Mouse (Mus musculus) midbrain, postnatal 0 days (tissue): ENCODE results near the gene Rbms1. TPM values are rescaled to one million over a fixed set of nuclear protein-coding genes. Genes with fewer than 3 reads are reported as not detected.

Experiments used
- ATAC-seq: fragments of 200-750 bp; cut with Nextera tagmentation; 2 replicates; pipeline ENCODE4 v1.8.0; 2017; ENCODE audit warnings: moderate number of reproducible peaks, mild to moderate bottlenecking, moderate TSS enrichment, moderate library complexity; ENCODE audit not compliant: low FRiP score
- DNase-seq: peaks from one replicate; pipeline ENCODE4 v3.0.0-alpha.2; 2015; ENCODE audit warnings: low spot score
- H3K27ac ChIP-seq: fragments of 300-500 bp; sonication (generic); 2 replicates; pipeline ENCODE4 v1.5.1; 2014; ENCODE audit warnings: low read depth, mild to moderate bottlenecking, low read length, mixed read lengths
- H3K27me3 ChIP-seq: fragments of 300-500 bp; sonication (generic); 2 replicates; pipeline ENCODE4 v1.6.1; 2014; ENCODE audit warnings: low read length, control low read depth, mixed read lengths; ENCODE audit not compliant: insufficient read depth
- H3K36me3 ChIP-seq: fragments of 300-500 bp; sonication (generic); 2 replicates; pipeline ENCODE4 v1.6.1; 2014; ENCODE audit warnings: low read length, control low read depth, mixed read lengths; ENCODE audit not compliant: insufficient read depth
- H3K4me1 ChIP-seq: fragments of 300-500 bp; sonication (generic); 2 replicates; pipeline ENCODE4 v1.6.1; 2014; ENCODE audit warnings: mild to moderate bottlenecking, control low read depth, antibody characterized with exemption, low read length, mixed read lengths; ENCODE audit not compliant: insufficient read depth
- H3K4me2 ChIP-seq: fragments of 300-500 bp; sonication (generic); 2 replicates; pipeline ENCODE4 v1.6.1; 2014; ENCODE audit warnings: low read depth, mild to moderate bottlenecking, low read length, mixed read lengths; ENCODE audit not compliant: poor library complexity, severe bottlenecking
- H3K4me3 ChIP-seq: fragments of 300-500 bp; sonication (generic); 2 replicates; pipeline ENCODE4 v1.5.1; 2014; ENCODE audit warnings: low read depth, mild to moderate bottlenecking, low read length, moderate library complexity
- H3K9ac ChIP-seq: fragments of 300-500 bp; sonication (generic); replicated peaks from 2 replicates; pipeline ENCODE4 v1.6.1; 2014; ENCODE audit warnings: mild to moderate bottlenecking, low read length, moderate library complexity, mixed read lengths; ENCODE audit not compliant: poor library complexity, severe bottlenecking
- H3K9me3 ChIP-seq: fragments of 300-500 bp; sonication (generic); 2 replicates; pipeline ENCODE4 v1.6.1; 2016; ENCODE audit warnings: low read length, control low read depth
- CTCF ChIP-seq: IDR thresholded peaks from 2 replicates; pipeline ENCODE4 v1.5.1; 2016; ENCODE audit warnings: antibody characterized with exemption, mild to moderate bottlenecking
- WGBS: fragments of 180-500 bp; shearing (Covaris S2); extraction: QIAGEN DNeasy Blood & Tissue Kit; methylation state at CpG from one replicate; pipeline ENCODE4 v1.1.7; 2014; 5-methylcytosine and 5-hydroxymethylcytosine counted together
- polyA plus RNA-seq: library from polyadenylated mRNA; unstranded; fragments of >200 nt; fragmentation: Nextera tagmentation; extraction: Ambion mirVana; gene quantifications from 2 replicates; pipeline ENCODE4 v1.2.1, GENCODE M21; 2015
- total RNA-seq: library from RNA; depleted of rRNA; stranded (reverse); fragments of >200 nt; gene quantifications from 2 replicates; pipeline ENCODE4 v1.2.3, GENCODE M21; 2014

Rbms1 gene
- total and polyA plus RNA-seq, 2 experiments from 2014 or later, result 36.2 to 40.4 TPM

DNA sequence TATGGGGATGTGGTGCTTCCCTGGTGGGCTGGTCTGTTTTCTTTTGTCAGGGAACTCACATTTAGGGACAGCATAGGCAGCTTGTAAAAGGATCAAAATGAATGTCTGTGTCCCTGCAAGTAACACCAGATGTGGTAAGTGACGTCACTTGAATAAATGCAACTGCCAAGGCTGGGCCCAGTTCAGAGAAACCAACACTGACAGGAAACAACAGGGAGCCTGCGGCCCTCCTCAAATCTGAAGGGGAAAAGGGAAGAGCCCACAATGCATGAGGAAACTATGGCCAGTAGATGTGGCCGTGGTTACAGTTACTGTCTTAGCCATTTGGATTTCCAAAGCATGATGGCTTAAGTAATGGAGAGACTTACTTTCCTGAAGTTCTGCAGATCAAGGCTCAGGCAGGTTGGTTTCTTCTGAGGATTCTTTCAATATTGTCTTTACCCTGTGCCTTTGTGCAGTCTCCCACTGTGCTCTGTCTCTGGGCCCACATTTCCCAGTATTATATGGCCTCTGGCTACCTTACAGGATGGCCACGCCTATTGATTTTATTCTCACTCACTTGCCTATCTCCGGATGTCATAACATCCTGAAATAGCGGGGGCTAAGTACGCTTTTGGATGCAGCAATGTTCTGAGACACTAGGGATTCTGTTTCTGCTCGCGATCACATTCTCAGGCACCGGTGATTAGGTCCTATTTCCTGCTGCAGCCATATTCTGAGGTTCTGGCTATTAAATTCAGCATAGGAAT lies 223.4 kb downstream of the Rbms1 start:
- DNase-seq (no peak), ATAC-seq (no peak)
- no peaks in the 10 kb centered on the region for H3K36me3 ChIP-seq
- no peak overlapping the region for H3K9ac ChIP-seq
- H3K27me3 ChIP-seq, result no peaks in the 10 kb centered on the region
- no peaks in the 10 kb centered on the region for H3K9me3 ChIP-seq
- TF ChIP-seq CTCF, result no peak
- no peaks in the 10 kb centered on the region for H3K4me1 ChIP-seq
- H3K4me2 ChIP-seq, result no peak overlapping the region
- H3K4me3 ChIP-seq, result no peak overlapping the region
- 81% methylated on average over 10 of the region's 10 CpGs for WGBS
- no peak overlapping the region for H3K27ac ChIP-seq

DNA sequence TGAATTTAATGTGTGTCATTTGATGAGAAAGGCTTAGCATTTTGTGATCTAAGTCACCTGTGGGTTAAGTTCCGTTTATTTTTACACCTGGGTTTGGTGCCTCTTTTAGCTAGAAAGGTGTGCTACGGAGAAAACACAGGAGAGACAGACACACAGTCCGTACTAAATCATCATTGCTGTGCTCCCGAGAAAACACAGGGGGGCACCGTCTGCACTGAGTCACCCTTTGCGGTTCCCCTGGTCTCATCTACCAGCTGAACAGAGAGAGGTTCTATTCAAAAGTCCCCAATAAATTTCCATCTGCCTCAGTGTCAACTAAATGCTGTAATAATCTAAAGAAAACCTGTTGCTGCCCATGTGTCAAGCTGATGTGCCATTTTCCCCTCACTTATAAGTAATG lies 232.1 kb downstream of the Rbms1 start:
- H3K27ac ChIP-seq, result no peak overlapping the region
- WGBS, result 60% methylated on average over 6 of the region's 6 CpGs
- no peaks in the 10 kb centered on the region for H3K27me3 ChIP-seq
- DNase-seq (no peak), ATAC-seq (no peak)
- no peaks in the 10 kb centered on the region for H3K9me3 ChIP-seq
- no peaks in the 10 kb centered on the region for H3K36me3 ChIP-seq
- H3K9ac ChIP-seq, result no peak overlapping the region
- no peaks in the 10 kb centered on the region for H3K4me1 ChIP-seq
- H3K4me2 ChIP-seq, result no peak overlapping the region
- H3K4me3 ChIP-seq, result no peak overlapping the region
- 0 out of 2 replicates have a peak, but pooled peaks have one; percentile 31 for TF ChIP-seq CTCF

- no peak for TF ChIP-seq CTCF
- Histone ChIP-seq H3K9ac (no peak overlapping the region), H3K4me1 (no peaks in the 10 kb centered on the region), H3K9me3 (no peaks in the 10 kb centered on the region), H3K36me3 (no peaks in the 10 kb centered on the region), H3K4me3 (no peak overlapping the region), H3K4me2 (no peak overlapping the region), H3K27ac (no peak overlapping the region), H3K27me3 (no peaks in the 10 kb centered on the region)
- 15% methylated on average over 3 of the region's 3 CpGs for WGBS
- ATAC-seq, result no peak
- DNase-seq, result peak; percentile 46
Observed at GRCm38 (mm10) chr2:60730024-60730423, 233.0 kb downstream of the Rbms1 start.

- Histone ChIP-seq H3K4me2 (no peak overlapping the region), H3K27ac (no peak overlapping the region), H3K36me3 (no peaks in the 10 kb centered on the region), H3K9ac (no peak overlapping the region), H3K9me3 (no peaks in the 10 kb centered on the region), H3K27me3 (no peaks in the 10 kb centered on the region), H3K4me1 (no peaks in the 10 kb centered on the region), H3K4me3 (no peak overlapping the region)
- WGBS, result 73% methylated on average over 10 of the region's 10 CpGs
- DNase-seq (no peak), ATAC-seq (no peak)
- no peak for TF ChIP-seq CTCF
Observed at GRCm38 (mm10) chr2:60728902-60729585, 233.9 kb downstream of the Rbms1 start.

DNA sequence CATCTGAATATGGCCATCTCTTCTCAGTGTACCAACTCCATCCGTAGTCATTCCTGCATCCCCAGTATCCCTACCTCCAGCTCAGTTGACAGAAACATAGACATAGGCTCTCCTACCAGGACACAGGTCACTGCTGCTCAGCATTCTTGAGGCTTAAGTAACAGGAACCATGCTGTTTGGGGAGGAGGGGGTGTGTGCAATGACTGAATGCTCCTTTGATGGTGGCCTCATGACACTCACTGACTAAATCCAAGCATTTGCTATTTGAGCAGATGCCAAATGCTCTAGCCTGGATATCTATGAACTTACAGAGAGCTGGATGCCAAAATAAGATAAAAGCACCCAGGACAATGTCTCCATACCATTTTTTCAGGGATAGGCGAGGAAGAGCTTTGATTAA lies 238.3 kb downstream of the Rbms1 start:
- 74% methylated on average over 2 of the region's 2 CpGs for WGBS
- Histone ChIP-seq H3K4me2 (no peak overlapping the region), H3K4me3 (no peak overlapping the region), H3K9ac (no peak overlapping the region), H3K36me3 (no peaks in the 10 kb centered on the region), H3K4me1 (no peaks in the 10 kb centered on the region), H3K27ac (no peak overlapping the region), H3K27me3 (no peaks in the 10 kb centered on the region), H3K9me3 (no peaks in the 10 kb centered on the region)
- no peak for ATAC-seq
- DNase-seq, result no peak
- TF ChIP-seq CTCF, result no peak

DNA sequence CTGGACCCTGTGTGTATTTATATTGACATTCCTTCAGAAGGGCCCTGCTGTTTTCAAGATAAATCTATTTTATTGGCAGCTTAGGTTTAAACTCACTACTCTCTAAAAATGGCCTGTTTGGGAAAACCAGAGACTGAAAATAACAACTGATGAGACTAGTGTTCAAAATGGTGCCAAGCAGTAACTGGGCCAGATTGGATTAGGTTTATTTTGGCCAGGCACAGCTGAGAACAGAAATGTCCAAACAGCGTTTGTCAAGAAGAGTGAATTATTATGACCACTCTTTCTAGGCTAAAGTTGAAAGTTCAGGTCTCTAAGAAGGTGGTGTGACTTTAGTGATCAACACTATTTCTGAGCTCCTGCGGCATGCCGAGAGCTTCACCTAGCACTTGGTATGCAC lies 240.0 kb downstream of the Rbms1 start:
- no peaks in the 10 kb centered on the region for H3K36me3 ChIP-seq
- DNase-seq (no peak), ATAC-seq (no peak)
- WGBS, result 94% methylated on average over 3 of the region's 3 CpGs
- H3K27me3 ChIP-seq, result no peaks in the 10 kb centered on the region
- no peaks in the 10 kb centered on the region for H3K4me1 ChIP-seq
- no peak overlapping the region for H3K4me2 ChIP-seq
- no peaks in the 10 kb centered on the region for H3K9me3 ChIP-seq
- H3K4me3 ChIP-seq, result no peak overlapping the region
- no peak overlapping the region for H3K27ac ChIP-seq
- H3K9ac ChIP-seq, result no peak overlapping the region
- TF ChIP-seq CTCF, result no peak
